Mouse (Mus musculus): ENCODE results near the gene Cnr2.

Gene Cnr2

GRCm38 (mm10) chr4:135968271-135968869 is 73.2 kb downstream of the Cnr2 start:
- DNase-seq = no peak

- no peak for DNase-seq
These were observed 74.0 kb downstream of the Cnr2 start for GRCm38 (mm10) chr4:135969070-135969750.
